Mouse (Mus musculus) embryonic facial prominence, embryonic 11.5 days (tissue): ENCODE results near the gene Emp2. TPM values are rescaled to one million over a fixed set of nuclear protein-coding genes. Genes with fewer than 3 reads are reported as not detected.

Source experiments
- ATAC-seq: fragments of 200-750 bp; cut with Nextera tagmentation; replicated peaks from 2 replicates; pipeline ENCODE4 v1.8.0; 2017; ENCODE audit warnings: low read depth; ENCODE audit not compliant: insufficient number of reproducible peaks, low FRiP score, low TSS enrichment
- DNase-seq: peaks from one replicate; pipeline ENCODE4 v3.0.0-alpha.2; 2015; ENCODE audit warnings: low spot score
- H3K27ac ChIP-seq: fragments of 300-500 bp; sonication (generic); replicated peaks from 2 replicates; pipeline ENCODE4 v1.5.1; 2014; ENCODE audit warnings: mild to moderate bottlenecking, low read depth, low read length, control low read depth
- H3K27me3 ChIP-seq: fragments of 300-500 bp; sonication (generic); 2 replicates; pipeline ENCODE4 v1.6.1; 2014; ENCODE audit warnings: mild to moderate bottlenecking, low read length, moderate library complexity, mixed read lengths; ENCODE audit not compliant: control insufficient read depth, insufficient read depth
- H3K36me3 ChIP-seq: fragments of 300-500 bp; sonication (generic); replicated peaks from 2 replicates; pipeline ENCODE4 v1.6.1; 2014; ENCODE audit warnings: low read depth, mild to moderate bottlenecking, low read length, moderate library complexity, mixed read lengths; ENCODE audit not compliant: control insufficient read depth, insufficient read depth
- H3K4me1 ChIP-seq: fragments of 300-500 bp; sonication (generic); 2 replicates; pipeline ENCODE4 v1.6.1; 2014; ENCODE audit warnings: low read length, mixed read lengths; ENCODE audit not compliant: control insufficient read depth, insufficient read depth
- H3K4me2 ChIP-seq: fragments of 300-500 bp; sonication (generic); 2 replicates; pipeline ENCODE4 v1.6.1; 2014; ENCODE audit warnings: low read depth, mild to moderate bottlenecking, control low read depth, low read length, moderate library complexity
- H3K4me3 ChIP-seq: fragments of 300-500 bp; sonication (generic); 2 replicates; pipeline ENCODE4 v1.5.1; 2014; ENCODE audit warnings: low read depth, low read length, control low read depth
- H3K9ac ChIP-seq: fragments of 300-500 bp; sonication (generic); replicated peaks from 2 replicates; pipeline ENCODE4 v1.6.1; 2014; ENCODE audit warnings: mild to moderate bottlenecking, control low read depth, low read length
- H3K9me3 ChIP-seq: fragments of 300-500 bp; sonication (generic); replicated peaks from 2 replicates; pipeline ENCODE4 v1.6.1; 2016; ENCODE audit warnings: mild to moderate bottlenecking, low read length, inconsistent platforms, mixed read lengths; ENCODE audit not compliant: control insufficient read depth
- WGBS: fragments of 180-500 bp; shearing (Covaris S2); extraction: QIAGEN DNeasy Blood & Tissue Kit; methylation state at CpG from one replicate; pipeline ENCODE4 v1.1.7; 2014; 5-methylcytosine and 5-hydroxymethylcytosine counted together
- microRNA-seq: library from miRNA; unstranded; fragments of <30 nt; microRNA quantifications from one replicate; pipeline ENCODE4, GENCODE M21; 2016; ENCODE audit warnings: borderline number of aligned reads
- polyA plus RNA-seq: library from polyadenylated mRNA; unstranded; fragments of >200 nt; fragmentation: Nextera tagmentation; extraction: Ambion mirVana; gene quantifications from 2 replicates; pipeline ENCODE4 v1.2.1, GENCODE M21; 2014

The Emp2 gene
- polyA plus RNA-seq, 1 experiment from 2014 or later: 5.0 TPM

GRCm38 (mm10) chr16:10272256-10272655, 41.5 kb downstream of the Emp2 start:
- 28% methylated on average over 3 of the region's 3 CpGs for WGBS
- no peak for ATAC-seq
- H3K27ac ChIP-seq: no peak overlapping the region

DNA sequence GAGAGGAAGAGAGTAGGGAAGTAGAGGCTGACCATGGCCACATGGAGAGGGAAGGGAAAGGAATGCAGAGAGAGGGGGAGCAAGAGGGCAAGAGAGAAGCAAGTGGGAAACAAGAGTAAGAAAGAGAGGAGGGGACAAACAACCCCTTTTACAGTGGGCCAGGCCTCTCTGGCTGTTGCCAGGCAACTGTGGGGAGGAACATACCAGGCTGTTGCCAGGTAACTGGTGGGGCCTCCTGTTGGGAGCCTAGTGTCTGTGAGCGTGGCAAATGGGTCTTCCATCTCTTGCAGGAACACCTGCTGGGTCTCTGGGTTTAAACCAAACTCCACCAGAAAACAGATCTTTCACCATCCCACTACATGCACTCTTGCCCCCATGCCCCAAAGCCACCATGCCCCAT, 59.8 kb downstream of the Emp2 start:
- H3K27me3 ChIP-seq: no peaks in the 10 kb centered on the region
- H3K27ac ChIP-seq: no peak overlapping the region
- no peak overlapping the region for H3K4me3 ChIP-seq
- DNase-seq (no peak), ATAC-seq (no peak)
- H3K4me1 ChIP-seq: no peaks in the 10 kb centered on the region
- H3K9ac ChIP-seq: no peak overlapping the region
- H3K4me2 ChIP-seq: no peak overlapping the region
- WGBS: 88% methylated on average over 1 of the region's 1 CpGs
- no peaks in the 10 kb centered on the region for H3K9me3 ChIP-seq
- no peaks in the 10 kb centered on the region for H3K36me3 ChIP-seq

More at GRCm38 (mm10) chr16:10272256-10272655, 41.5 kb downstream of the Emp2 start:
- Histone ChIP-seq H3K4me1 (no peaks in the 10 kb centered on the region), H3K36me3 (no peaks in the 10 kb centered on the region), H3K9me3 (no peaks in the 10 kb centered on the region; the same call in 1 of the 2 replicates), H3K4me2 (no peak overlapping the region), H3K4me3 (no peak overlapping the region), H3K27me3 (no peaks in the 10 kb centered on the region), H3K9ac (no peak overlapping the region)
- peak; percentile 72 for DNase-seq

DNA sequence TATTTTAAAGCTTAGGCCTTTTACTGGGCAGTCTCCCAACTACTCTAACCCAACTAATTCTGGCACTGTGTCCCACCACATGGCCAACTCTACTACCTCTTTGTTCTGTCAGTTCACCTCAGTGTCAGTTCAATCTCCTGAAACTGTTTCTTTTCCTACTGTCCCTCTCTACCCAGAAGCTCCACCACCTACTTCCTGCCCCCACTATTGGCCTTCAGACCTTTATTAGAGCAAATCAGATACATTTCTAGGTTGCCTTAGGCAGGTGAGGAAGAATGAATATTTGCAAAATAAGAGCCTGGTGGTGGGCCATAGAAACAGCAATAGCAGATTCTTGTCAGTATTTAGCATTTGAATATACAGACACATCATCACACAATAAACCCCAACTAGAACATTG, 77.2 kb downstream of the Emp2 start:
- no peak overlapping the region for H3K27ac ChIP-seq
- no peak for DNase-seq
- no peaks in the 10 kb centered on the region for H3K9me3 ChIP-seq
- no peaks in the 10 kb centered on the region for H3K36me3 ChIP-seq
- H3K4me2 ChIP-seq: no peak overlapping the region
- no peak overlapping the region for H3K4me3 ChIP-seq
- H3K4me1 ChIP-seq: no peaks in the 10 kb centered on the region
- no peaks in the 10 kb centered on the region for H3K27me3 ChIP-seq
- ATAC-seq: no peak
- H3K9ac ChIP-seq: no peak overlapping the region

Small RNAs within 50 kb of the gene (microRNA-seq; reads per million reads assigned to microRNA genes)
- gene Gm22932: not detected

Other genes with a start within 250 kb of the Emp2 start
- 0.67 TPM in 1 of 2 replicates, not detected in the other for gene Rpl39l, start 143.7 kb downstream of the Emp2 start, polyA plus RNA-seq
- 1.6 and 2.3 TPM in 2 replicates for gene Atf7ip2, start 121.3 kb downstream of the Emp2 start, polyA plus RNA-seq
- gene Tekt5, start 81.5 kb upstream of the Emp2 start, polyA plus RNA-seq: 0.11 and 0.15 TPM in 2 replicates
- 75.0 and 75.6 TPM in 2 replicates for gene Nubp1, start 98.0 kb upstream of the Emp2 start, polyA plus RNA-seq
- gene Tvp23a, start 133.4 kb upstream of the Emp2 start, polyA plus RNA-seq: 22.8 and 23.7 TPM in 2 replicates
- gene Ciita, start 166.1 kb upstream of the Emp2 start, polyA plus RNA-seq: 0.13 and 0.14 TPM in 2 replicates
- 24.0 and 29.1 TPM in 2 replicates for gene Dexi, start 229.1 kb upstream of the Emp2 start, polyA plus RNA-seq
- gene Clec16a, start 231.4 kb upstream of the Emp2 start, polyA plus RNA-seq: 32.1 and 37.3 TPM in 2 replicates